Comparison of ENCODE assay signal across 8 mouse cellular contexts in genomic region chr16:11418183-11418588, GRCm38 (mm10).
DNase-seq lines count a peak whose midpoint lies in the region; ATAC-seq and TF ChIP-seq lines count a peak whose summit lies in the region.

No protein-coding gene starts in this region.

- 24% methylated on average over 7 of the region's 7 CpGs for WGBS in limb, embryonic 11.5 days
- WGBS in midbrain, embryonic 16.5 days, result 18% methylated on average over 7 of the region's 7 CpGs

- no peak overlapping the region for H3K4me3 ChIP-seq in testis, adult 2 months (ENCODE audit: control insufficient read depth, low read depth, low read length)
- H3K4me3 ChIP-seq in limb, embryonic 11.5 days (ENCODE audit: low read depth, low read length), result no peak overlapping the region
- H3K4me3 ChIP-seq in midbrain, embryonic 16.5 days (ENCODE audit: low read depth, low read length), result no peak overlapping the region

- peak; percentile 81; the same call in 1 of the 2 replicates for TF ChIP-seq CTCF in testis, adult 2 months (IDR thresholded peaks at IDR 0.05; ENCODE audit: control insufficient read depth, insufficient read depth, insufficient replicate concordance, low read depth, low read length)
- peak; percentile 96 for TF ChIP-seq CTCF in brain, embryonic 14.5 days (IDR thresholded peaks at IDR 0.05; ENCODE audit: borderline replicate concordance, extremely low read depth, insufficient read depth, insufficient read length)

- no peaks in the 10 kb centered on the region for H3K27me3 ChIP-seq in testis, adult 2 months (ENCODE audit: control insufficient read depth, insufficient read depth, low read length)
- H3K27me3 ChIP-seq in limb, embryonic 11.5 days (ENCODE audit: control insufficient read depth, insufficient read depth, low read length), result no peaks in the 10 kb centered on the region
- H3K27me3 ChIP-seq in midbrain, embryonic 16.5 days (ENCODE audit: control insufficient read depth, insufficient read depth, low read depth, low read length), result no peaks in the 10 kb centered on the region

- no peak overlapping the region for H3K9ac ChIP-seq in limb, embryonic 11.5 days (ENCODE audit: low read length)
- H3K9ac ChIP-seq in midbrain, embryonic 16.5 days (ENCODE audit: low read depth, low read length), result no peak overlapping the region

- TF ChIP-seq POLR2A in testis, adult 2 months (IDR thresholded peaks at IDR 0.05; ENCODE audit: control insufficient read depth, low read depth, low read length), result no peak
- TF ChIP-seq POLR2A in brain, embryonic 14.5 days (IDR thresholded peaks at IDR 0.05; ENCODE audit: borderline replicate concordance, extremely low read depth, insufficient read depth, insufficient read length, poor library complexity, severe bottlenecking), result no peak

- H3K27ac ChIP-seq in testis, adult 2 months (ENCODE audit: control insufficient read depth, insufficient read depth, low read depth, low read length), result no peak overlapping the region
- H3K27ac ChIP-seq in limb, embryonic 11.5 days (replicated peaks; ENCODE audit: low read depth, low read length), result no peak overlapping the region
- no peak overlapping the region for H3K27ac ChIP-seq in midbrain, embryonic 16.5 days (ENCODE audit: low read length)

- H3K36me3 ChIP-seq in testis, adult 2 months (ENCODE audit: control insufficient read depth, insufficient read depth, low read length), result no peaks in the 10 kb centered on the region
- no peaks in the 10 kb centered on the region for H3K36me3 ChIP-seq in limb, embryonic 11.5 days (ENCODE audit: control insufficient read depth, insufficient read depth, low read length)
- H3K36me3 ChIP-seq in midbrain, embryonic 16.5 days (ENCODE audit: control insufficient read depth, insufficient read depth, low read length), result peaks cover 3% of the 10 kb centered on the region; the same call in 1 of the 2 replicates

- H3K4me2 ChIP-seq in limb, embryonic 11.5 days (ENCODE audit: low read depth, severe bottlenecking), result no peak overlapping the region
- no peak overlapping the region for H3K4me2 ChIP-seq in midbrain, embryonic 16.5 days (ENCODE audit: low read length)

- H3K4me1 ChIP-seq in testis, adult 2 months (ENCODE audit: control insufficient read depth, insufficient read depth, low read length), result no peaks in the 10 kb centered on the region; the same call in 1 of the 2 replicates
- no peaks in the 10 kb centered on the region for H3K4me1 ChIP-seq in limb, embryonic 11.5 days (ENCODE audit: control insufficient read depth, insufficient read depth, low read length)
- no peaks in the 10 kb centered on the region for H3K4me1 ChIP-seq in midbrain, embryonic 16.5 days (ENCODE audit: control insufficient read depth, insufficient read depth, low read length)

- no peak for DNase-seq in testis, postnatal 10 days (ENCODE audit: low spot score)
- peak; percentile 88 for DNase-seq in brain, embryonic 14.5 days (ENCODE audit: low read depth)
- DNase-seq in fibroblast of lung, adult 2 months (ENCODE audit: low read depth), result peak; percentile 44
- peak; percentile 54 for DNase-seq in hindlimb bud, embryonic 11.5 days (ENCODE audit: extremely low spot score, low read depth, low spot score)
- DNase-seq in limb, embryonic 11.5 days (ENCODE audit: low spot score), result peak; percentile 67
- peak; percentile 60 for DNase-seq in telencephalon, adult 2 months (ENCODE audit: low read depth, low spot score)

- ATAC-seq in limb, embryonic 11.5 days (ENCODE audit: insufficient number of reproducible peaks, low FRiP score, low TSS enrichment, low read depth), result 0 out of 2 replicates have a peak, but pooled peaks have one; percentile 17
- ATAC-seq in midbrain, embryonic 16.5 days, result peak; percentile 81

- H3K9me3 ChIP-seq in limb, embryonic 11.5 days (ENCODE audit: control insufficient read depth, low read length), result no peaks in the 10 kb centered on the region
- no peaks in the 10 kb centered on the region for H3K9me3 ChIP-seq in midbrain, embryonic 16.5 days (replicated peaks; ENCODE audit: control insufficient read depth, low read length, poor library complexity, severe bottlenecking)
